Mouse (Mus musculus): ENCODE results near the gene Ropn1l.

GRCm38 (mm10) chr15:31431847-31432246 is 21.7 kb downstream of the Ropn1l start:
- TF ChIP-seq CTCF (conservative IDR thresholded peaks at IDR 0.05; ENCODE audit: low read length), result no peak
- TF ChIP-seq NANOG (IDR thresholded peaks at IDR 0.05; ENCODE audit: borderline replicate concordance, low read length), result no peak
